Mouse (Mus musculus) intestine, embryonic 15.5 days (tissue): ENCODE results near the gene Tgfb3. TPM values are rescaled to one million over a fixed set of nuclear protein-coding genes. Genes with fewer than 3 reads are reported as not detected.

Experiments used
- ATAC-seq: fragments of 200-750 bp; cut with Nextera tagmentation; 2 replicates; pipeline ENCODE4 v1.8.0; 2017; ENCODE audit warnings: moderate TSS enrichment, moderate library complexity
- H3K27ac ChIP-seq: fragments of 300-500 bp; sonication (generic); 2 replicates; pipeline ENCODE4 v1.5.1; 2015; ENCODE audit warnings: mild to moderate bottlenecking, inconsistent platforms
- H3K27me3 ChIP-seq: fragments of 300-500 bp; sonication (generic); replicated peaks from 2 replicates; pipeline ENCODE4 v1.6.1; 2015; ENCODE audit warnings: inconsistent platforms
- H3K36me3 ChIP-seq: fragments of 300-500 bp; sonication (generic); 2 replicates; pipeline ENCODE4 v1.6.1; 2015; ENCODE audit warnings: inconsistent platforms
- H3K4me1 ChIP-seq: fragments of 300-500 bp; sonication (generic); replicated peaks from 2 replicates; pipeline ENCODE4 v1.6.1; 2015; ENCODE audit warnings: inconsistent platforms
- H3K4me2 ChIP-seq: fragments of 300-500 bp; sonication (generic); replicated peaks from 2 replicates; pipeline ENCODE4 v1.6.1; 2015; ENCODE audit warnings: mild to moderate bottlenecking, inconsistent platforms
- H3K4me3 ChIP-seq: fragments of 300-500 bp; sonication (generic); replicated peaks from 2 replicates; pipeline ENCODE4 v1.5.1; 2015; ENCODE audit warnings: inconsistent platforms
- H3K9ac ChIP-seq: fragments of 300-500 bp; sonication (generic); 2 replicates; pipeline ENCODE4 v1.6.1; 2015; ENCODE audit warnings: inconsistent platforms
- H3K9me3 ChIP-seq: fragments of 300-500 bp; sonication (generic); 2 replicates; pipeline ENCODE4 v1.6.1; 2016; ENCODE audit warnings: inconsistent platforms
- WGBS: fragments of 180-500 bp; shearing (Covaris S2); methylation state at CpG from one replicate; pipeline ENCODE4 v1.1.7; 2015; 5-methylcytosine and 5-hydroxymethylcytosine counted together
- polyA plus RNA-seq: library from polyadenylated mRNA; unstranded; fragments of >200 nt; fragmentation: Nextera tagmentation; extraction: Ambion mirVana; gene quantifications from 2 replicates; pipeline ENCODE4 v1.2.1, GENCODE M21; 2015

Tgfb3 gene
- 22.8 and 23.4 TPM in 2 replicates for polyA plus RNA-seq

DNA sequence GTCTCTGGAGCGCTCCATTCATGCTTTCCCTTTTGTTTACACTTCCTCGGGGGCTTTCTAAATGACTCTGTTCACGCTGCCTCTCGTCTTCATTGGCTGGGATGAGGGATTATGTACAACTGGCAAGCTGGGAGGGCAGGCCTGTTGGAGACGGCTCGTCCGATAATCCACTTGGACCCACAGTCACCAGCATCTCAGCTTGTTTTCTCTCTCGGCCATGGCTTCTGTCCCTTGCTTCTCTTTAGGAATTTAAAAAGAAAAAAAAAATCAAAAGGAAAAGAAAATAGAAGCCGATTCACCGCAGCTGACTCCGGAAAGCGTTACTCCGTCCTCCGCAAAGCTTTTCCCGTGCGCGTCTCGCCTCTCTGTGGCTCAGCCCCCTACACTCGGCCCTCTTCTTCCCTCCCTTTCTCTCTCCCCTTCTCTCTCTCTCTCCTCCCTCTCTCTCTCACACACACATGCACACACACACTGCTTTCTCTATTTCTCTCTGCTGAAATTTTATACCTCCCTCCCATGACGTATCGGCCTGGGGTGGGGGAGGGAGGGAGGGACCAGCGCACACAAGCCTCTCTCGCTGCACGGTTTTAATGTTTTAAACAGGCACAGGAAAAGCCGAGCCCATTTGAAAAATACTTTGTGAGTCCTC, at the start of gene Tgfb3:
Gene Tgfb3 (minus strand): TSS at position 489 of the 649 bp plus-strand sequence.
- Histone ChIP-seq H3K4me1 (peaks cover 15% of the 10 kb centered on the region), H3K27me3 (0 out of 2 replicates have a peak, but pooled peaks cover 2% of the 10 kb centered on the region), H3K36me3 (no peaks in the 10 kb centered on the region), H3K9ac (peak within 1 kb of the TSS; percentile 54), H3K27ac (peak within 1 kb of the TSS; percentile 93), H3K4me3 (peak within 1 kb of the TSS; percentile 52), H3K4me2 (peak within 1 kb of the TSS; percentile 92), H3K9me3 (no peaks in the 10 kb centered on the region)
- under 1% methylated on average over 25 of the region's 25 CpGs for WGBS
- ATAC-seq = peak; percentile 72

- no peak for ATAC-seq
- H3K4me2 ChIP-seq = no peak overlapping the region
- H3K27ac ChIP-seq = no peak overlapping the region
- no peaks in the 10 kb centered on the region for H3K27me3 ChIP-seq
- WGBS = 35% methylated on average over 6 of the region's 6 CpGs
- H3K4me1 ChIP-seq = no peaks in the 10 kb centered on the region
- H3K4me3 ChIP-seq = no peak overlapping the region
- no peaks in the 10 kb centered on the region for H3K36me3 ChIP-seq
- no peak overlapping the region for H3K9ac ChIP-seq
- H3K9me3 ChIP-seq = no peaks in the 10 kb centered on the region
Measured at GRCm38 (mm10) chr12:86128122-86128521, 49.3 kb upstream of the Tgfb3 start.

- ATAC-seq = no peak
- WGBS = 84% methylated on average over 6 of the region's 6 CpGs
- no peaks in the 10 kb centered on the region for H3K36me3 ChIP-seq
- H3K4me1 ChIP-seq = no peaks in the 10 kb centered on the region
- H3K4me3 ChIP-seq = no peak overlapping the region
- no peak overlapping the region for H3K27ac ChIP-seq
- no peaks in the 10 kb centered on the region for H3K9me3 ChIP-seq
- no peaks in the 10 kb centered on the region for H3K27me3 ChIP-seq
- H3K9ac ChIP-seq = no peak overlapping the region
- no peak overlapping the region for H3K4me2 ChIP-seq
Measured at GRCm38 (mm10) chr12:86124016-86124415, 45.2 kb upstream of the Tgfb3 start.

- Histone ChIP-seq H3K27ac (no peak overlapping the region), H3K4me1 (no peaks in the 10 kb centered on the region), H3K9me3 (no peaks in the 10 kb centered on the region), H3K36me3 (no peaks in the 10 kb centered on the region), H3K4me2 (no peak overlapping the region), H3K4me3 (no peak overlapping the region), H3K27me3 (no peaks in the 10 kb centered on the region), H3K9ac (no peak overlapping the region)
- ATAC-seq = no peak
- 85% methylated on average over 15 of the region's 15 CpGs for WGBS
Measured at GRCm38 (mm10) chr12:86116295-86116835, 37.5 kb upstream of the Tgfb3 start.

DNA sequence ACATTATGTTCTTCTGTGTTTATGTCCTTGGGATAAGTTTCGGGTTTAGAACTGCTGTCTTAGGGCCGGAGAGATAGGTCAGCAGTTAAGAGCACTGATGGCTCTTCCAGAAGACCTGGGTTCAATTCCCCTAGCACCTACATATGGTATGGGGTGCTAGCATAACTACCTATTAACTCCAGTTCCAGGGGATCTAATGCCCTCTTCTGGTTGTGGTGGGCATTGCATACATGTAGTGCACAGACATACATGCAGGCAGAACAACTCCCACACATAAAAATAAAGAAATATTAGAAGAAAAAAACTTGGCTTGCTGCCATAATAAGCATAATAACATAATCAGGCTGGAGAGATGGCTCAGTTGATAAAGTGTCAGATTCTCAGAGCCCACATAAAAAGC, 31.8 kb upstream of the Tgfb3 start:
- no peak for ATAC-seq
- Histone ChIP-seq H3K9ac (no peak overlapping the region), H3K36me3 (no peaks in the 10 kb centered on the region), H3K27me3 (no peaks in the 10 kb centered on the region), H3K27ac (no peak overlapping the region), H3K4me1 (no peaks in the 10 kb centered on the region), H3K4me3 (no peak overlapping the region), H3K4me2 (no peak overlapping the region), H3K9me3 (no peaks in the 10 kb centered on the region)
- 89% methylated on average over 2 of the region's 2 CpGs for WGBS

GRCm38 (mm10) chr12:86109531-86109930, 30.7 kb upstream of the Tgfb3 start:
- Histone ChIP-seq H3K9ac (no peak overlapping the region), H3K4me2 (no peak overlapping the region), H3K36me3 (no peaks in the 10 kb centered on the region), H3K4me3 (no peak overlapping the region), H3K27ac (no peak overlapping the region), H3K4me1 (0 out of 2 replicates have a peak, but pooled peaks cover under 1% of the 10 kb centered on the region), H3K27me3 (no peaks in the 10 kb centered on the region), H3K9me3 (no peaks in the 10 kb centered on the region)
- 83% methylated on average over 4 of the region's 4 CpGs for WGBS
- no peak for ATAC-seq

GRCm38 (mm10) chr12:86107645-86108044, 28.8 kb upstream of the Tgfb3 start:
- Histone ChIP-seq H3K4me3 (no peak overlapping the region), H3K9ac (no peak overlapping the region), H3K4me2 (no peak overlapping the region), H3K27ac (no peak overlapping the region), H3K4me1 (peaks cover 11% of the 10 kb centered on the region), H3K27me3 (no peaks in the 10 kb centered on the region), H3K9me3 (no peaks in the 10 kb centered on the region), H3K36me3 (no peaks in the 10 kb centered on the region)
- WGBS = 77% methylated on average over 7 of the region's 7 CpGs
- ATAC-seq = no peak

DNA sequence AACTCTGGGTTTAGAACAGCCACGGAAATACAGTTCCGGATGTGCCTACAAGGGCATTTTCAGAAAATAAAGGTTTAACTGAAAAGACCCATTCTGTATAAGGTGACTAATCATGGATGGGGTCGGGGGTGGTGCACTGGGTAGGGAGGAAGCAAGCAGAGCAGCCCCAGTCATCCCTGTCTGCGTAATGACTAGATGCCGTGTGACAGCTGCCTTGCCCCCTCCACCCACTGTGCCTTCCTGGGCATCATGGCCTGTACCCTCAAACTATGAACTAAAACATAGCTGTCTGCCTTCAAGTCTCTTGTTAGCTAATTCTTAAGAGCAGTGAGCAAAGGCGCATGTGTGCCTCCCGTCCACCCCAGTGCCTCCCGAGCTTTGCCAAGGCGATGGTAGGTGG, 27.2 kb upstream of the Tgfb3 start:
- WGBS = 90% methylated on average over 9 of the region's 9 CpGs
- H3K4me1 ChIP-seq = peaks cover 11% of the 10 kb centered on the region
- ATAC-seq = no peak
- no peak overlapping the region for H3K9ac ChIP-seq
- H3K36me3 ChIP-seq = no peaks in the 10 kb centered on the region
- H3K27ac ChIP-seq = no peak overlapping the region
- H3K4me3 ChIP-seq = no peak overlapping the region
- no peaks in the 10 kb centered on the region for H3K27me3 ChIP-seq
- no peak overlapping the region for H3K4me2 ChIP-seq
- H3K9me3 ChIP-seq = no peaks in the 10 kb centered on the region

DNA sequence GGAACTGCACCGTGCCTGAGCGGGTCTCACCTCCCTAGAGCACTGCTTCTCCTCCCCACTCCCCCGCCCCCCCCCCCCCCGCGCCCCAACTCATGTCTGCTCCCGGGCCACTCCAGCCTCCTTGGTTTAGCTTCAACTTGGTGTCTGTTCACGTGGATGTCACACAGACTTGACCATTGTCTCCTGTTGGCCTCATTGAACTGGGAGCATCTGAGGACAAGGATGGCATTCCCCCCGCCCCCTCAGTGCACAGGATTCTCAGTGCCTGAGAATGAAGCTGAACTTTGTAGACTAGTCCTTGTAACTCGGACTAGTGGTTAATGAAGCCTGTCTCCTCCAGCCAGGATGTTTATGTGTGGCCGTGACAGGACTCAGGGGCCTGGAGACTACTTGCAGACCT, 26.7 kb upstream of the Tgfb3 start:
- no peak overlapping the region for H3K27ac ChIP-seq
- H3K27me3 ChIP-seq = no peaks in the 10 kb centered on the region
- H3K4me3 ChIP-seq = no peak overlapping the region
- 60% methylated on average over 9 of the region's 10 CpGs for WGBS
- H3K4me2 ChIP-seq = no peak overlapping the region
- H3K36me3 ChIP-seq = no peaks in the 10 kb centered on the region
- no peak for ATAC-seq
- peaks cover 11% of the 10 kb centered on the region for H3K4me1 ChIP-seq
- no peak overlapping the region for H3K9ac ChIP-seq
- no peaks in the 10 kb centered on the region for H3K9me3 ChIP-seq

GRCm38 (mm10) chr12:86104297-86104696, 25.5 kb upstream of the Tgfb3 start:
- peak overlapping the region; percentile 62; the same call in 1 of the 2 replicates for H3K27ac ChIP-seq

GRCm38 (mm10) chr12:86103852-86104251, 25.0 kb upstream of the Tgfb3 start:
- WGBS = 27% methylated on average over 8 of the region's 8 CpGs
- H3K27ac ChIP-seq = peak overlapping the region; percentile 62; the same call in 1 of the 2 replicates
- ATAC-seq = peak; percentile 35; the same call in 1 of the 2 replicates

More at GRCm38 (mm10) chr12:86104297-86104696, 25.5 kb upstream of the Tgfb3 start:
- Histone ChIP-seq H3K36me3 (no peaks in the 10 kb centered on the region), H3K4me1 (peaks cover 11% of the 10 kb centered on the region), H3K4me3 (no peak overlapping the region), H3K9me3 (no peaks in the 10 kb centered on the region), H3K9ac (no peak overlapping the region), H3K4me2 (no peak overlapping the region), H3K27me3 (no peaks in the 10 kb centered on the region)
- peak; percentile 65 for ATAC-seq
- 60% methylated on average over 11 of the region's 11 CpGs for WGBS

DNA sequence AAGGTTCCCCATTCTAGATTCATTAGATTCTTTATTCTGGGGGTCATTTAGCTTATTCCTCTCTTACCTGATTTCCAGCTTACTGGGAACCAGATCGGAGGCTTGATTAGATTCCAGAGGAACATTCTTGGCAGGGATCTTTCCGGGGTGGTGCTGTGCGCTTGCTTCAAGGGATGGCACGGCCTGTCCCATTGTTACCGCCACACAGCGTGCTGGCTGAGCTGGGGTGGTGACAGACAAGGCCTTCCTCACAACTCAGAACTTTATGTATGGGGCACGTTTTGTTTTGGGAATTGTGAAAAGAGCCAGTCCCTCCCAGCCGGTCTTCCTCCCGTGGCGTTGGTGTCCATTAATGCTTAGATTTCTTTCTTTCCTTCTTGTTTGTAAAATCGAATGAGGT, 24.6 kb upstream of the Tgfb3 start:
- Histone ChIP-seq H3K9ac (no peak overlapping the region), H3K36me3 (no peaks in the 10 kb centered on the region), H3K4me1 (peaks cover 11% of the 10 kb centered on the region), H3K4me2 (no peak overlapping the region), H3K4me3 (no peak overlapping the region), H3K27ac (peak overlapping the region; percentile 62; the same call in 1 of the 2 replicates), H3K9me3 (no peaks in the 10 kb centered on the region), H3K27me3 (no peaks in the 10 kb centered on the region)
- ATAC-seq = no peak
- 60% methylated on average over 11 of the region's 11 CpGs for WGBS

More at GRCm38 (mm10) chr12:86103852-86104251, 25.0 kb upstream of the Tgfb3 start:
- H3K9me3 ChIP-seq = no peaks in the 10 kb centered on the region
- H3K4me2 ChIP-seq = no peak overlapping the region
- no peak overlapping the region for H3K9ac ChIP-seq
- no peak overlapping the region for H3K4me3 ChIP-seq
- H3K4me1 ChIP-seq = peaks cover 11% of the 10 kb centered on the region
- no peaks in the 10 kb centered on the region for H3K36me3 ChIP-seq
- no peaks in the 10 kb centered on the region for H3K27me3 ChIP-seq

DNA sequence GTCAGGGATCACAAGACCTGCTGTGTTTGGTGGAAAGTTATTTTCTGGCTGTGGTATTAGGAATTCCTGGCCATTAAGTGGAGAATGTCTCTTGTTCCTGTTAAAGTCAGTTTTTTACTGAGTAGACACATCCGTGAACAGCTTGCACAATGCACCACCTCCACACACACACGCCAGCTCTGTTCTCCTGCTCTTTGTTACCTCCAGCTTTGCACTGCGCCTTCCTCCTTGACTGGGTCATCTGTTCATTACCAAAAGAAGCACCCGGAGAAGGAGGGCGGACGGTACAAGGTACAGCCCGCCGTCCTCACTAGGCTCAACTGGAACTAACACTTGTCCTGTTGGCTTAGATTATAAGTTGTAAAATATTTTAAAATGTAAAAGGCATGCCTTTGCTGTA, 23.8 kb upstream of the Tgfb3 start:
- ATAC-seq = peak; percentile 48; the same call in 1 of the 2 replicates
- no peak overlapping the region for H3K4me3 ChIP-seq
- no peaks in the 10 kb centered on the region for H3K27me3 ChIP-seq
- H3K27ac ChIP-seq = no peak overlapping the region
- H3K4me2 ChIP-seq = no peak overlapping the region
- H3K9me3 ChIP-seq = no peaks in the 10 kb centered on the region
- 70% methylated on average over 8 of the region's 8 CpGs for WGBS
- no peak overlapping the region for H3K9ac ChIP-seq
- H3K4me1 ChIP-seq = peaks cover 11% of the 10 kb centered on the region
- H3K36me3 ChIP-seq = no peaks in the 10 kb centered on the region
